In the genomic region with DNA sequence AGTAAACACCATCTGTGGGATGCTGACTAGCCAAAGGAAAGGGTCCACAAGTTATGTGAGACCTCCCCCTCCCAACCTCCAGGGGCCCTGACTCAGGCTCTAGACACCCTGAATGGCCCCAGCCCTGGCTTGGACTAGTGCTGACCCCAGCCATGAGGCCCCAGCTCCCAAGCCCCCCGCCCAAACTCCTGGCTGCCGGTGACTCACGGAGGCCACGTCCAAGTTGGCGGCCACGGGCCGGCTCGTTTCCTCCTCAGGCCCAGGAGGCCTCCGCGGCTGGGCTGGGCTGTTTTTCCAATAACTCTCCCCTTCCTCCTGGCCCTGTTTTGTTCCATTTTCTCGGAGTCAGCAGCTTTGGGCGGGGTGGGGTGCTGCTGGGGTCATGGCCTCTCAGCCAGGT, we compare ENCODE assay signal across 13 mouse cellular contexts. TPM values are rescaled to one million over a fixed set of nuclear protein-coding genes. Genes with fewer than 3 reads are reported as not detected.
DNase-seq lines count a peak whose midpoint lies in the region; ATAC-seq and TF ChIP-seq lines count a peak whose summit lies in the region.
"Had no signal": no experiment of that assay in that cellular context is flagged by ENCODE, and none has a peak within 500 bp of the region (broad histone marks: within the 10 kb centered on the region; RNA-seq: fewer than 3 reads in every experiment).

No protein-coding gene starts in this region.

- H3K9ac ChIP-seq in lung, embryonic 15.5 days, result no peak overlapping the region
- H3K9ac ChIP-seq in stomach, embryonic 16.5 days (ENCODE audit: low read length), result peak overlapping the region; percentile 58

- no peak for DNase-seq in lung, adult 2 months
- DNase-seq in gastrocnemius, postnatal 4 days (ENCODE audit: low spot score in 2 of 2), result peak; percentile 79 to 87
- DNase-seq in heart, postnatal 36 days, result peak; percentile 70 to 71
- no peak for DNase-seq in c-Kit-positive CD71-positive TER-119-positive erythroid progenitor cells, embryonic 14.5 days (ENCODE audit: low spot score)
- no peak for DNase-seq in thymus, adult 2 months
- DNase-seq: kidney, adult 8-10 months; retina, postnatal 1 day had no signal

- TF ChIP-seq CTCF in lung, adult 2 months (IDR thresholded peaks at IDR 0.05; ENCODE audit: insufficient read depth, low read length), result no peak
- no peak for TF ChIP-seq CTCF in thymus, adult 2 months (IDR thresholded peaks at IDR 0.05; ENCODE audit: borderline replicate concordance, control insufficient read depth, extremely low read depth, insufficient read depth, low read length, poor library complexity)

- no peak overlapping the region for H3K4me2 ChIP-seq in lung, embryonic 15.5 days
- no peak overlapping the region for H3K4me2 ChIP-seq in stomach, embryonic 16.5 days (ENCODE audit: low read depth, low read length)

- peaks cover 49% of the 10 kb centered on the region for H3K4me1 ChIP-seq in lung, embryonic 15.5 days
- H3K4me1 ChIP-seq in lung, adult 2 months (ENCODE audit: control insufficient read depth, insufficient read depth, low read length), result no peaks in the 10 kb centered on the region
- peaks cover 77% of the 10 kb centered on the region for H3K4me1 ChIP-seq in stomach, embryonic 16.5 days (ENCODE audit: control insufficient read depth, insufficient read depth, low read length)
- peaks cover 25% of the 10 kb centered on the region for H3K4me1 ChIP-seq in thymus, adult 2 months (replicated peaks; ENCODE audit: control insufficient read depth, insufficient read depth, low read length)

- H3K36me3 ChIP-seq in lung, embryonic 15.5 days, result peaks cover 26% of the 10 kb centered on the region
- peaks cover 5% of the 10 kb centered on the region for H3K36me3 ChIP-seq in stomach, embryonic 16.5 days (ENCODE audit: control insufficient read depth, insufficient read depth, low read length)
- H3K36me3 ChIP-seq in thymus, adult 2 months (ENCODE audit: control insufficient read depth, insufficient read depth, low read length), result peaks cover 57% of the 10 kb centered on the region

- ATAC-seq in lung, embryonic 15.5 days (ENCODE audit: borderline replicate concordance, extremely low read depth, low FRiP score, low TSS enrichment), result no peak
- no peak for ATAC-seq in stomach, embryonic 16.5 days (ENCODE audit: insufficient read depth, low FRiP score)
- ATAC-seq in erythroblast, adult 5-6 weeks (replicated peaks; ENCODE audit: low FRiP score, poor library complexity, severe bottlenecking), result no peak

- H3K27me3 ChIP-seq in lung, embryonic 15.5 days, result no peaks in the 10 kb centered on the region
- no peaks in the 10 kb centered on the region for H3K27me3 ChIP-seq in stomach, embryonic 16.5 days (ENCODE audit: control insufficient read depth, insufficient read depth, low read length)
- no peaks in the 10 kb centered on the region for H3K27me3 ChIP-seq in thymus, adult 2 months (ENCODE audit: control insufficient read depth, insufficient read depth, low read length)

- H3K9me3 ChIP-seq in lung, embryonic 15.5 days, result no peaks in the 10 kb centered on the region
- H3K9me3 ChIP-seq in stomach, embryonic 16.5 days (replicated peaks; ENCODE audit: control insufficient read depth, low read length), result no peaks in the 10 kb centered on the region

- 69% methylated on average over 12 of the region's 12 CpGs for WGBS in lung, embryonic 15.5 days
- WGBS in lung, adult 2 months, result 52% methylated on average over 12 of the region's 12 CpGs
- WGBS in stomach, embryonic 16.5 days, result 65% methylated on average over 12 of the region's 12 CpGs
- WGBS in thymus, adult 2 months, result 96% methylated on average over 12 of the region's 12 CpGs

- intact Hi-C loops in heart, postnatal 36 days (cut with DNase I), result no loop called here

- no peak overlapping the region for H3K4me3 ChIP-seq in lung, embryonic 15.5 days
- H3K4me3 ChIP-seq in lung, adult 2 months (replicated peaks; ENCODE audit: extremely low read depth, low read depth, low read length), result no peak overlapping the region
- no peak overlapping the region for H3K4me3 ChIP-seq in stomach, embryonic 16.5 days (replicated peaks; ENCODE audit: low read length)
- no peak overlapping the region for H3K4me3 ChIP-seq in thymus, adult 2 months (ENCODE audit: control insufficient read depth, insufficient read depth, low read length)
- H3K4me3 ChIP-seq: myocyte had no signal

- TF ChIP-seq POLR2A in lung, adult 2 months (IDR thresholded peaks at IDR 0.05; ENCODE audit: borderline replicate concordance, extremely low read depth, low read depth, low read length), result no peak
- no peak for TF ChIP-seq POLR2A in thymus, adult 2 months (IDR thresholded peaks at IDR 0.05; ENCODE audit: control insufficient read depth, extremely low read depth, insufficient read depth, low read length, poor library complexity)

- H3K27ac ChIP-seq in lung, embryonic 15.5 days, result peak overlapping the region; percentile 65
- H3K27ac ChIP-seq in stomach, embryonic 16.5 days (ENCODE audit: low read length), result peak overlapping the region; percentile 97
- H3K27ac ChIP-seq in thymus, adult 2 months (ENCODE audit: control insufficient read depth, insufficient read depth, low read length), result no peak overlapping the region

RNA-seq across cellular contexts. Expression of gene Tnnt3, which starts 13.9 kb away (rescaled TPM):
- 2.5 and 5.1 TPM in 2 replicates for polyA plus RNA-seq in lung, embryonic 15.5 days (2015; fragmentation: Nextera tagmentation; extraction: Ambion mirVana)
- 4.1 and 64.7 TPM in 2 replicates for polyA plus RNA-seq in lung, adult 2 months (2012; rRNA removed)
- total RNA-seq in gastrocnemius, postnatal 4 days (2021), result over 10,000 TPM in 1 of 2 experiments, 1,000 to 10,000 TPM in 1; 9,881 to 10,830 TPM
- total RNA-seq in heart, postnatal 36 days (2021), result under 1 TPM; 0.61 to 0.68 TPM
- polyA plus RNA-seq in stomach, embryonic 16.5 days (2015; fragmentation: Nextera tagmentation; extraction: Ambion mirVana), result 12.0 and 208 TPM in 2 replicates
- total RNA-seq in erythroblast, adult 5-6 weeks (2015; ENCODE audit: low replicate concordance), result not detected in 2 replicates
- total RNA-seq in erythroblast, adult 5-6 weeks (2017; ENCODE audit: low replicate concordance), result 2.0 TPM in 1 of 2 replicates, not detected in the other
- 1.1 and 2.2 TPM in 2 replicates for polyA plus RNA-seq in thymus, adult 2 months (2012; rRNA removed)
- total RNA-seq: left cerebral cortex, postnatal 36 days had no signal

RNA-seq across cellular contexts. Expression of gene Lsp1, which starts 24.2 kb away (rescaled TPM):
- 125 and 130 TPM in 2 replicates for polyA plus RNA-seq in lung, embryonic 15.5 days (2015; fragmentation: Nextera tagmentation; extraction: Ambion mirVana)
- 131 and 188 TPM in 2 replicates for polyA plus RNA-seq in lung, adult 2 months (2012; rRNA removed)
- 10 to 100 TPM; 26.3 to 28.7 TPM for total RNA-seq in gastrocnemius, postnatal 4 days (2021)
- total RNA-seq in heart, postnatal 36 days (2021), result 10 to 100 TPM; 31.7 to 40.4 TPM
- polyA plus RNA-seq in stomach, embryonic 16.5 days (2015; fragmentation: Nextera tagmentation; extraction: Ambion mirVana), result 216 and 235 TPM in 2 replicates
- total RNA-seq in erythroblast, adult 5-6 weeks (2015; ENCODE audit: low replicate concordance), result 119 and 155 TPM in 2 replicates
- total RNA-seq in erythroblast, adult 5-6 weeks (2017; ENCODE audit: low replicate concordance), result 98.7 and 120 TPM in 2 replicates
- 507 and 626 TPM in 2 replicates for polyA plus RNA-seq in thymus, adult 2 months (2012; rRNA removed)

RNA-seq across cellular contexts. Expression of gene Tnni2, which starts 43.2 kb away (rescaled TPM):
- polyA plus RNA-seq in lung, embryonic 15.5 days (2015; fragmentation: Nextera tagmentation; extraction: Ambion mirVana), result 2.4 and 7.4 TPM in 2 replicates
- 3.1 and 223 TPM in 2 replicates for polyA plus RNA-seq in lung, adult 2 months (2012; rRNA removed)
- 1,000 to 10,000 TPM; 7,757 to 8,026 TPM for total RNA-seq in gastrocnemius, postnatal 4 days (2021)
- 1 to 10 TPM; 1.6 to 3.4 TPM for total RNA-seq in heart, postnatal 36 days (2021)
- polyA plus RNA-seq in stomach, embryonic 16.5 days (2015; fragmentation: Nextera tagmentation; extraction: Ambion mirVana), result 20.2 and 217 TPM in 2 replicates
- 19.6 TPM in 1 of 2 replicates, not detected in the other for total RNA-seq in erythroblast, adult 5-6 weeks (2015; ENCODE audit: low replicate concordance)
- total RNA-seq in erythroblast, adult 5-6 weeks (2017; ENCODE audit: low replicate concordance), result 2.0 and 6.4 TPM in 2 replicates
- 3.2 and 4.3 TPM in 2 replicates for polyA plus RNA-seq in thymus, adult 2 months (2012; rRNA removed)

RNA-seq across cellular contexts. Expression of gene Mrpl23, which starts 47.7 kb away (rescaled TPM):
- 22.8 and 28.3 TPM in 2 replicates for polyA plus RNA-seq in lung, embryonic 15.5 days (2015; fragmentation: Nextera tagmentation; extraction: Ambion mirVana)
- polyA plus RNA-seq in lung, adult 2 months (2012; rRNA removed), result 8.0 and 10.3 TPM in 2 replicates
- 1 to 10 TPM; 6.3 to 9.4 TPM for total RNA-seq in gastrocnemius, postnatal 4 days (2021)
- total RNA-seq in heart, postnatal 36 days (2021), result 10 to 100 TPM; 12.8 to 13.1 TPM
- polyA plus RNA-seq in stomach, embryonic 16.5 days (2015; fragmentation: Nextera tagmentation; extraction: Ambion mirVana), result 16.2 and 30.7 TPM in 2 replicates
- total RNA-seq in erythroblast, adult 5-6 weeks (2015; ENCODE audit: low replicate concordance), result not detected in 2 replicates
- 3.7 and 8.1 TPM in 2 replicates for total RNA-seq in erythroblast, adult 5-6 weeks (2017; ENCODE audit: low replicate concordance)
- 16.7 and 21.3 TPM in 2 replicates for polyA plus RNA-seq in thymus, adult 2 months (2012; rRNA removed)

RNA-seq across cellular contexts. Expression of gene Syt8, which starts 50.1 kb away (rescaled TPM):
- 0.34 and 0.87 TPM in 2 replicates for polyA plus RNA-seq in lung, embryonic 15.5 days (2015; fragmentation: Nextera tagmentation; extraction: Ambion mirVana)
- 0.19 and 8.6 TPM in 2 replicates for polyA plus RNA-seq in lung, adult 2 months (2012; rRNA removed)
- not detected for total RNA-seq in gastrocnemius, postnatal 4 days (2021)
- not detected for total RNA-seq in heart, postnatal 36 days (2021)
- polyA plus RNA-seq in stomach, embryonic 16.5 days (2015; fragmentation: Nextera tagmentation; extraction: Ambion mirVana), result 31.1 and 50.1 TPM in 2 replicates
- total RNA-seq in erythroblast, adult 5-6 weeks (2015; ENCODE audit: low replicate concordance), result not detected in 2 replicates
- total RNA-seq in erythroblast, adult 5-6 weeks (2017; ENCODE audit: low replicate concordance), result not detected in 2 replicates
- 2.2 and 5.2 TPM in 2 replicates for polyA plus RNA-seq in thymus, adult 2 months (2012; rRNA removed)
- total RNA-seq: left cerebral cortex, postnatal 36 days had no signal
- polyA plus RNA-seq: frontal cortex, adult 2 months had no signal

Comparison
In these comparisons a context has a peak if more than half of its experiments do, and no peak if none do; other contexts are left out.
1. DNase-seq: peak in gastrocnemius, postnatal 4 days (2 of 2) and heart, postnatal 36 days (2 of 2); none in lung, adult 2 months (single experiment), c-Kit-positive CD71-positive TER-119-positive erythroid progenitor cells, embryonic 14.5 days (single experiment) and thymus, adult 2 months (single experiment).